Mouse (Mus musculus) C2C12 (cell line): ENCODE results near the gene Zfp316.

Experiments used
- CEBPB ChIP-seq: IDR thresholded peaks from one replicate; pipeline ENCODE4 v1.6.1; 2011; ENCODE audit warnings: low read depth, mild to moderate bottlenecking, control low read depth, moderate library complexity
- CTCF ChIP-seq: IDR thresholded peaks from one replicate; pipeline ENCODE4 v1.5.1; 2011; ENCODE audit not compliant: control insufficient read depth, insufficient read depth, insufficient read length
- MAX ChIP-seq: IDR thresholded peaks from one replicate; pipeline ENCODE4 v1.6.1; 2011; ENCODE audit warnings: mild to moderate bottlenecking, control low read depth
- MYOD1 ChIP-seq: IDR thresholded peaks from one replicate; pipeline ENCODE4 v1.6.1; 2011; ENCODE audit warnings: low read depth; ENCODE audit not compliant: control insufficient read depth, insufficient read length
- MYOG ChIP-seq: IDR thresholded peaks from one replicate; pipeline ENCODE4 v1.6.1; 2011; ENCODE audit not compliant: control insufficient read depth, insufficient read length; ENCODE audit errors: extremely low read depth
- USF1 ChIP-seq: IDR thresholded peaks from one replicate; pipeline ENCODE4 v1.6.1; 2011; ENCODE audit warnings: low read depth, mild to moderate bottlenecking, control low read depth, moderate library complexity

GRCm38 (mm10) chr5:143264689-143265088, 5.1 kb downstream of the Zfp316 start:
- TF ChIP-seq CTCF (no peak), MAX (no peak), CEBPB (no peak), MYOD1 (no peak), USF1 (no peak), MYOG (no peak)
